Mouse (Mus musculus) lung, postnatal 0 days (tissue): Measurements from ENCODE around the gene Erg28.

Source experiments
- CTCF ChIP-seq: IDR thresholded peaks from 2 replicates; pipeline ENCODE4 v1.5.1; 2016; ENCODE audit warnings: antibody characterized with exemption, mild to moderate bottlenecking
- EP300 ChIP-seq: IDR thresholded peaks from 2 replicates; pipeline ENCODE4 v1.6.1; 2016; ENCODE audit warnings: antibody characterized with exemption, mild to moderate bottlenecking, control low read depth

DNA sequence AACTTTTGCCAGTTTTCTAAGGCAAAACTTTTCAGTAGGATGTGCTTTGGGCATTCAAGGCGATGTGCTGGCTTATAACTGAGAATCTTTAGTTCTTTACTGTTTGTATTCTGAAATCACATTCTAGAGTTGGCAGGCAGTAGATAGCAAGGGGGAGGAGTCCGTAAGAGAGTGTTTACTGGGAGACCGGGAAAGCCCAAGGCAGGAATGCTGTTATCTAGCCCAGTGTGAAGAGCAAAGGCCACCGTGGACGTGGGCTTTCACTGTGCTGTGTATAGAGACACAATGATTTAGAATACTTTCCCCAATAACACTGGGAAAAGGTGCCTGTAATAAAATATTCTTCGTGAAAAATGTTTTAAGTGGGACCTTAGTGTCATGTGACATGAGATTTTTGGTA is 14.6 kb downstream of the Erg28 start:
- TF ChIP-seq CTCF: no peak
- no peak for TF ChIP-seq EP300
